Mouse (Mus musculus) gastrocnemius, postnatal 14 days (tissue): ENCODE measurements around the gene 5330417H12Rik. TPM values are rescaled to one million over a fixed set of nuclear protein-coding genes. Genes with fewer than 3 reads are reported as not detected.

ENCODE experiments used
- DNase-seq: peaks from one replicate; pipeline ENCODE4 v3.0.0; 2021; ENCODE audit warnings: mixed read lengths
- intact Hi-C: fragments of 180-260 bp; cut with DNase I; formaldehyde crosslinking; loops from one replicate; pipeline ENCODE4 v1.15.1; 2025; ENCODE audit warnings: low total_unique reads
- total RNA-seq, 2 experiments: library from RNA; stranded (reverse); gene quantifications; 2 replicates each; pipeline ENCODE4 v1.2.3; 2021

Gene 5330417H12Rik
- total RNA-seq, 2 experiments from 2014 or later, result not detected

- intact Hi-C loops, result no loop called here
- DNase-seq, result peak; percentile 45
These were observed 32.3 kb downstream of the 5330417H12Rik start for GRCm38 (mm10) chr7:107592641-107593040.

- no peak for DNase-seq
- intact Hi-C loops, result no loop called here
These were observed 50.7 kb downstream of the 5330417H12Rik start for GRCm38 (mm10) chr7:107574276-107574675.

Other genes starting within 250 kb of the 5330417H12Rik start
- 1 to 10 TPM; 5.9 to 7.0 TPM for gene Olfml1, start 57.7 kb downstream of the 5330417H12Rik start, total RNA-seq
- 1 to 10 TPM; 8.4 to 9.9 TPM for gene Ppfibp2, start 30.0 kb downstream of the 5330417H12Rik start, total RNA-seq
- under 1 TPM in 1 of 2 experiments, not detected in 1; 0.35 TPM for gene Cyb5r2, start 132.9 kb upstream of the 5330417H12Rik start, total RNA-seq
- gene Ovch2, start 176.0 kb upstream of the 5330417H12Rik start, total RNA-seq, result not detected
- gene Olfr467, start 187.1 kb upstream of the 5330417H12Rik start, total RNA-seq, result not detected
- not detected for gene Olfr469, start 200.4 kb upstream of the 5330417H12Rik start, total RNA-seq
- not detected for gene Olfr470, start 222.3 kb upstream of the 5330417H12Rik start, total RNA-seq